Mouse (Mus musculus) CH12.LX (cell line): ENCODE measurements at regions not wholly inside any gene's neighbourhood (a gene's known extent, or its start where the extent isn't known, plus 50 kb on each side); places are given as distances from the start of the nearest gene placed in this dataset.

ENCODE experiments used
- DNase-seq: peaks from one replicate; pipeline ENCODE4 v3.0.0-alpha.2; 2013; ENCODE audit errors: extremely low read depth
- H3K27ac ChIP-seq: 2 replicates; pipeline ENCODE4 v1.5.1; 2012; ENCODE audit warnings: low read depth, mild to moderate bottlenecking, control low read depth, moderate library complexity; ENCODE audit not compliant: insufficient read depth
- H3K27me3 ChIP-seq: replicated peaks from 2 replicates; pipeline ENCODE3; 2012; ENCODE audit warnings: inconsistent platforms
- H3K36me3 ChIP-seq, 2 experiments: replicated peaks in 1 of 2; 2 replicates each; pipeline versions ENCODE3 to v1.6.1; 2012; ENCODE audit warnings: inconsistent platforms in 1 of 2, low read length in 1 of 2, mild to moderate bottlenecking in 1 of 2, mixed read lengths in 1 of 2, moderate library complexity in 1 of 2; ENCODE audit not compliant: control insufficient read depth in 1 of 2, insufficient read depth in 1 of 2
- H3K4me1 ChIP-seq, 2 experiments: 2 replicates each; pipeline ENCODE4 v1.6.1; 2012; ENCODE audit warnings: inconsistent platforms in 1 of 2, moderate library complexity in 1 of 2; ENCODE audit not compliant: insufficient read depth in 2 of 2, control insufficient read depth in 1 of 2
- H3K4me2 ChIP-seq: 2 replicates; pipeline ENCODE4 v1.6.1; 2012; ENCODE audit warnings: low read depth, mild to moderate bottlenecking, control low read depth; ENCODE audit not compliant: poor library complexity, insufficient read depth, severe bottlenecking
- H3K4me3 ChIP-seq, 3 experiments: fragments of 150-350 bp in 1 of 3; sonication (generic) in 1 of 3; replicated peaks in 1 of 3; 2 replicates each; pipeline versions ENCODE3 to v1.5.1; 2011 to 2012; ENCODE audit warnings: low read depth in 2 of 3, low read length in 2 of 3, mild to moderate bottlenecking in 2 of 3, moderate library complexity in 2 of 3, control low read depth in 1 of 3, improper control_type of control experiment in 1 of 3, inconsistent platforms in 1 of 3, mixed read lengths in 1 of 3; ENCODE audit not compliant: poor library complexity in 1 of 3
- H3K79me2 ChIP-seq: replicated peaks from 2 replicates; pipeline ENCODE4 v1.6.1; 2012; ENCODE audit warnings: mild to moderate bottlenecking, moderate library complexity; ENCODE audit not compliant: control insufficient read depth, poor library complexity, insufficient read depth, severe bottlenecking; ENCODE audit errors: extremely low read depth
- H3K9ac ChIP-seq: 2 replicates; pipeline ENCODE4 v1.6.1; 2012; ENCODE audit warnings: low read depth, mild to moderate bottlenecking, control low read depth, moderate library complexity; ENCODE audit not compliant: insufficient read depth
- H3K9me3 ChIP-seq: replicated peaks from 2 replicates; pipeline ENCODE3; 2012; ENCODE audit warnings: low read length, inconsistent platforms, mixed read lengths
- CTCF ChIP-seq, 2 experiments: IDR thresholded peaks in 1 of 2; conservative IDR thresholded peaks in 1 of 2; 2 replicates each; pipeline ENCODE4 v1.5.1; 2011 to 2012; ENCODE audit warnings: low read depth in 2 of 2, low read length in 2 of 2, improper control_type of control experiment in 1 of 2, inconsistent platforms in 1 of 2, mild to moderate bottlenecking in 1 of 2, moderate library complexity in 1 of 2
- ELF1 ChIP-seq: IDR thresholded peaks from 2 replicates; pipeline ENCODE4 v1.6.1; 2014; ENCODE audit warnings: low read depth, mild to moderate bottlenecking, inconsistent platforms, low read length, improper control_type of control experiment
- ETS1 ChIP-seq: conservative IDR thresholded peaks from 2 replicates; pipeline ENCODE4 v1.6.1; 2012; ENCODE audit warnings: low read depth, mild to moderate bottlenecking, inconsistent platforms, low read length, improper control_type of control experiment, moderate library complexity
- MAFK ChIP-seq: IDR thresholded peaks from 2 replicates; pipeline ENCODE4 v1.6.1; 2011; ENCODE audit warnings: low read length, improper control_type of control experiment; ENCODE audit not compliant: insufficient replicate concordance
- MAZ ChIP-seq: IDR thresholded peaks from 2 replicates; pipeline ENCODE4 v1.6.1; 2012; ENCODE audit warnings: low read depth, mild to moderate bottlenecking, inconsistent platforms, low read length, improper control_type of control experiment, moderate library complexity
- MEF2A ChIP-seq: IDR thresholded peaks from 2 replicates; pipeline ENCODE4 v1.6.1; 2014; ENCODE audit warnings: low read depth, mild to moderate bottlenecking, inconsistent platforms, low read length, improper control_type of control experiment, borderline replicate concordance
- MYC ChIP-seq: IDR thresholded peaks from 2 replicates; pipeline ENCODE4 v1.6.1; 2011; ENCODE audit warnings: low read depth, mild to moderate bottlenecking, improper control_type of control experiment, low read length
- NRF1 ChIP-seq: IDR thresholded peaks from 2 replicates; pipeline ENCODE4 v1.6.1; 2014; ENCODE audit warnings: low read depth, mild to moderate bottlenecking, inconsistent platforms, low read length, improper control_type of control experiment, moderate library complexity
- POLR2A ChIP-seq: IDR thresholded peaks from 2 replicates; pipeline ENCODE4 v1.6.1; 2011; ENCODE audit warnings: low read depth, mild to moderate bottlenecking, improper control_type of control experiment, low read length
- POLR2AphosphoS2 ChIP-seq: IDR thresholded peaks from 2 replicates; pipeline ENCODE4 v1.6.1; 2011; ENCODE audit warnings: low read depth, low read length, improper control_type of control experiment
- RAD21 ChIP-seq: IDR thresholded peaks from 2 replicates; pipeline ENCODE4 v1.6.1; 2011; ENCODE audit warnings: low read depth, mild to moderate bottlenecking, low read length, improper control_type of control experiment, moderate library complexity
- SIN3A ChIP-seq: IDR thresholded peaks from 2 replicates; pipeline ENCODE4 v1.6.1; 2012; ENCODE audit warnings: low read length, improper control_type of control experiment, inconsistent platforms
- UBTF ChIP-seq: IDR thresholded peaks from 2 replicates; pipeline ENCODE4 v1.6.1; 2012; ENCODE audit warnings: low read depth, mild to moderate bottlenecking, inconsistent platforms, low read length, improper control_type of control experiment, moderate library complexity
- ZMIZ1 ChIP-seq: IDR thresholded peaks from 2 replicates; pipeline ENCODE4 v1.6.1; 2012; ENCODE audit warnings: low read depth, mild to moderate bottlenecking, inconsistent platforms, low read length, improper control_type of control experiment
- ZNF384 ChIP-seq: IDR thresholded peaks from 2 replicates; pipeline ENCODE4 v1.6.1; 2012; ENCODE audit warnings: low read depth, low read length, improper control_type of control experiment, inconsistent platforms
- dilution Hi-C: fragments of 300-500 bp; cut with MboI; formaldehyde crosslinking; loops from 2 replicates; pipeline ENCODE4 v1.14.3; 2020; ENCODE audit warnings: low sequenced_read_pairs; ENCODE audit not compliant: extremely low pct_unique_long_range_greater_than_20kb, extremely low pct_ligation_motif_present
- in situ Hi-C: fragments of 300-500 bp; cut with MboI; formaldehyde crosslinking; loops from 3 replicates; pipeline ENCODE4 v1.14.3; 2019; ENCODE audit warnings: low sequenced_read_pairs, low pct_ligation_motif_present, low pct_unique_long_range_greater_than_20kb, mixed read lengths

GRCm38 (mm10) chr1:159163113-159163885, 68.8 kb upstream of the Cop1 start:
- Histone ChIP-seq H3K36me3 (no peaks in the 10 kb centered on the region), H3K79me2 (no peaks in the 10 kb centered on the region), H3K4me3 (no peak overlapping the region), H3K27ac (no peak overlapping the region), H3K9me3 (no peaks in the 10 kb centered on the region), H3K4me2 (no peak overlapping the region), H3K4me1 (peaks cover 0 to 4% of the 10 kb centered on the region in 2 experiments; a peak in 1 of 4 replicates), H3K27me3 (no peaks in the 10 kb centered on the region), H3K9ac (no peak overlapping the region)
- dilution Hi-C loops (no loop called here), in situ Hi-C loops (no loop called here)
- TF ChIP-seq NRF1: no peak
- TF ChIP-seq MAZ: no peak
- no peak for DNase-seq

- Histone ChIP-seq H3K9me3 (no peaks in the 10 kb centered on the region), H3K27me3 (no peaks in the 10 kb centered on the region), H3K79me2 (no peaks in the 10 kb centered on the region), H3K36me3 (no peaks in the 10 kb centered on the region), H3K27ac (no peak overlapping the region), H3K4me3 (no peak overlapping the region), H3K9ac (no peak overlapping the region), H3K4me1 (peaks cover under 1 to 11% of the 10 kb centered on the region in 2 experiments; a peak in 3 of 4 replicates), H3K4me2 (no peak overlapping the region)
- in situ Hi-C loops (no loop called here), dilution Hi-C loops (no loop called here)
- DNase-seq: no peak
- TF ChIP-seq ETS1 (no peak), NRF1 (no peak), MAFK (no peak), MYC (no peak), RAD21 (no peak), MEF2A (no peak), MAZ (no peak), SIN3A (no peak), ELF1 (no peak), POLR2AphosphoS2 (no peak), UBTF (no peak), CTCF (conservative IDR thresholded peaks at IDR 0.05 in 1 of 2, IDR thresholded peaks at IDR 0.05 in 1 of 2; ENCODE audit: low read depth in 2 of 2, low read length in 2 of 2) (no peak), ZNF384 (no peak), POLR2A (no peak), ZMIZ1 (no peak)
These were observed 50.1 kb upstream of the Cop1 start for GRCm38 (mm10) chr1:159182031-159182430.
